In the genomic region with DNA sequence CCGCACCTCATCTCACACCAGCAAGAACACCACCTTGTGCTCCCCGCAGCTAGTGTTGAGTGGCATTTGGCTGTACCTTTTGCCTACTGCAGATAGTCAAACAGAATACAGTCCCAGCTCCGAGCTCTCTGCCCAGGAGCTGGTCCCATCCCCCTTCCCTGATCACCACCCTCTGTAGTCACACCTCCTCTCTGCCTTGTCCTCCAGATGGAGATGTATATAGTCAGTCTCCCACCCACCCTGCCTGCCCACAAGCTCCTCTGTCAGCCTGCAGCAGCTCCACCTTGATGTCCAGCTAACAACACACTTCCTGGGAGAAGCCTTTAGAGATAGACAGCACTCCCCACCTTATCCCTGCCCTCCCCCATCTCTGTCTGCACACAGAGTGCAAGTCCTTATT, we compare ENCODE assay signal across 28 mouse cellular contexts.
"Had no signal": no experiment of that assay in that cellular context is flagged by ENCODE, and none has a peak within 500 bp of the region (broad histone marks: within the 10 kb centered on the region; RNA-seq: fewer than 3 reads in every experiment).

No protein-coding gene starts in this region.

- DNase-seq: cerebellum, adult 8-10 months; cerebellum, adult 9-10 months; cerebellum, adult 9-11 months; cerebellum, postnatal 10 days; cerebellum, postnatal 14 days; cerebellum, postnatal 25 days; cerebellum, postnatal 36 days; embryo, embryonic 11 days; forebrain, postnatal 0 days; gastrocnemius, adult 2 months; gastrocnemius, postnatal 10 days; gastrocnemius, postnatal 14 days; gastrocnemius, postnatal 25 days; gastrocnemius, postnatal 36 days; heart, adult 11 months; heart, adult 18-20 months; heart, adult 2 months had no signal

- H3K4me3 ChIP-seq: embryonic facial prominence, embryonic 10.5 days; embryonic facial prominence, embryonic 12.5 days; embryonic facial prominence, embryonic 13.5 days; embryonic facial prominence, embryonic 15.5 days; erythroblast, embryonic 14.5 days; forebrain, embryonic 10.5 days; forebrain, embryonic 12.5 days; forebrain, embryonic 13.5 days; forebrain, embryonic 15.5 days; gastrocnemius, adult 2 months; heart, adult 2 months had no signal

- H3K4me2 ChIP-seq: embryonic facial prominence, embryonic 12.5 days; embryonic facial prominence, embryonic 13.5 days; embryonic facial prominence, embryonic 15.5 days; forebrain, embryonic 12.5 days; forebrain, embryonic 13.5 days; forebrain, embryonic 15.5 days had no signal

- H3K36me3 ChIP-seq: embryonic facial prominence, embryonic 10.5 days; embryonic facial prominence, embryonic 12.5 days; embryonic facial prominence, embryonic 13.5 days; embryonic facial prominence, embryonic 15.5 days; forebrain, embryonic 10.5 days; forebrain, embryonic 12.5 days; forebrain, embryonic 15.5 days had no signal

- H3K4me1 ChIP-seq: embryonic facial prominence, embryonic 12.5 days; forebrain, embryonic 13.5 days had no signal

- H3K27me3 ChIP-seq: embryonic facial prominence, embryonic 12.5 days; embryonic facial prominence, embryonic 13.5 days; embryonic facial prominence, embryonic 15.5 days; forebrain, embryonic 12.5 days; forebrain, embryonic 13.5 days; forebrain, embryonic 15.5 days had no signal

- H3K9me3 ChIP-seq: embryonic facial prominence, embryonic 10.5 days; embryonic facial prominence, embryonic 12.5 days; embryonic facial prominence, embryonic 13.5 days; embryonic facial prominence, embryonic 15.5 days; forebrain, embryonic 10.5 days; forebrain, embryonic 12.5 days; forebrain, embryonic 13.5 days; forebrain, embryonic 15.5 days had no signal

- H3K27ac ChIP-seq: embryonic facial prominence, embryonic 10.5 days; embryonic facial prominence, embryonic 12.5 days; embryonic facial prominence, embryonic 13.5 days; embryonic facial prominence, embryonic 15.5 days; forebrain, embryonic 10.5 days; forebrain, embryonic 12.5 days; forebrain, embryonic 13.5 days; forebrain, embryonic 15.5 days; gastrocnemius, adult 2 months; heart, adult 2 months had no signal

- ATAC-seq: forebrain, embryonic 13.5 days; forebrain, embryonic 14.5 days; forebrain, embryonic 15.5 days; forebrain, embryonic 16.5 days; forebrain, postnatal 0 days had no signal

- H3K9ac ChIP-seq: embryonic facial prominence, embryonic 12.5 days; embryonic facial prominence, embryonic 13.5 days; embryonic facial prominence, embryonic 15.5 days; forebrain, embryonic 12.5 days; forebrain, embryonic 13.5 days; forebrain, embryonic 15.5 days; forebrain, postnatal 0 days had no signal
